Mouse (Mus musculus): ENCODE measurements at regions not wholly inside any gene's neighbourhood (a gene's known extent, or its start where the extent isn't known, plus 50 kb on each side); places are given as distances from the start of the nearest gene placed in this dataset.
"Not testable (repeated sequence)": the region's sequence is repeated elsewhere in the genome, so short reads cannot be mapped to it uniquely, and the experiment has no call there.

- DNase-seq (ENCODE audit: low read depth, low spot score): no peak
Measured at GRCm38 (mm10) chr12:8410410-8411341, 89.1 kb downstream of the Rhob start.

- peak; percentile 50 for DNase-seq (ENCODE audit: low read depth, low spot score)
Measured at GRCm38 (mm10) chr12:8402084-8402483, 88.9 kb downstream of the Hs1bp3 start.

GRCm38 (mm10) chr12:8401376-8401775, 88.1 kb downstream of the Hs1bp3 start:
- no peak for DNase-seq (ENCODE audit: low read depth, low spot score)

- DNase-seq (ENCODE audit: low read depth, low spot score): no peak
Measured at GRCm38 (mm10) chr12:8400345-8401130, 87.3 kb downstream of the Hs1bp3 start.

GRCm38 (mm10) chr12:8398852-8399251, 85.6 kb downstream of the Hs1bp3 start:
- no peak for DNase-seq (ENCODE audit: low read depth, low spot score)

- DNase-seq (ENCODE audit: low read depth, low spot score): not testable (repeated sequence)
Measured at GRCm38 (mm10) chr12:8396408-8396807, 83.2 kb downstream of the Hs1bp3 start.

GRCm38 (mm10) chr12:8394894-8395297, 81.7 kb downstream of the Hs1bp3 start:
- DNase-seq (ENCODE audit: low read depth, low spot score): no peak

- no peak for DNase-seq (ENCODE audit: low read depth, low spot score)
Measured at GRCm38 (mm10) chr12:8393976-8394375, 80.7 kb downstream of the Hs1bp3 start.

All from forelimb bud, embryonic 11.5 days (tissue).